ENCODE assay signal across 23 mouse cellular contexts in genomic region chr5:73712852-73713251, GRCm38 (mm10).
A peak's percentile ranks its signal among the peaks of the same experiment; 100 is the strongest.
DNase-seq lines count a peak whose midpoint lies in the region; ATAC-seq lines count a peak whose summit lies in the region.
"Had no signal": no experiment of that assay in that cellular context is flagged by ENCODE, and none has a peak within 500 bp of the region (broad histone marks: within the 10 kb centered on the region; RNA-seq: fewer than 3 reads in every experiment).

No protein-coding gene starts in this region.

- H3K4me1 ChIP-seq in embryonic facial prominence, embryonic 14.5 days (ENCODE audit: control insufficient read depth, insufficient read depth, low read length), result no peaks in the 10 kb centered on the region
- H3K4me1 ChIP-seq in embryonic facial prominence, embryonic 10.5 days, result 0 out of 2 replicates have a peak, but pooled peaks cover 9% of the 10 kb centered on the region
- H3K4me1 ChIP-seq in heart, embryonic 12.5 days (replicated peaks), result no peaks in the 10 kb centered on the region
- 0 out of 2 replicates have a peak, but pooled peaks cover 3% of the 10 kb centered on the region for H3K4me1 ChIP-seq in lung, embryonic 16.5 days (replicated peaks; ENCODE audit: control insufficient read depth, insufficient read depth, low read length)
- no peaks in the 10 kb centered on the region for H3K4me1 ChIP-seq in intestine, embryonic 15.5 days (replicated peaks)
- H3K4me1 ChIP-seq: forebrain, embryonic 15.5 days; heart, embryonic 15.5 days; liver, embryonic 15.5 days had no signal

- no peaks in the 10 kb centered on the region for H3K27me3 ChIP-seq in embryonic facial prominence, embryonic 14.5 days (replicated peaks; ENCODE audit: control insufficient read depth, insufficient read depth, low read length)
- H3K27me3 ChIP-seq in embryonic facial prominence, embryonic 10.5 days (replicated peaks; ENCODE audit: low read depth, poor library complexity, severe bottlenecking), result no peaks in the 10 kb centered on the region
- peaks cover 6% of the 10 kb centered on the region; the same call in 1 of the 2 replicates for H3K27me3 ChIP-seq in heart, embryonic 12.5 days (replicated peaks)
- peaks cover 3% of the 10 kb centered on the region; the same call in 1 of the 2 replicates for H3K27me3 ChIP-seq in lung, embryonic 16.5 days (ENCODE audit: control insufficient read depth, insufficient read depth, low read depth, low read length)
- H3K27me3 ChIP-seq in intestine, embryonic 15.5 days (replicated peaks), result no peaks in the 10 kb centered on the region
- H3K27me3 ChIP-seq: forebrain, embryonic 15.5 days; heart, embryonic 15.5 days; liver, embryonic 15.5 days had no signal

- H3K4me2 ChIP-seq in embryonic facial prominence, embryonic 14.5 days (ENCODE audit: low read depth, low read length), result no peak overlapping the region
- H3K4me2 ChIP-seq in heart, embryonic 12.5 days, result no peak overlapping the region
- H3K4me2 ChIP-seq in lung, embryonic 16.5 days (ENCODE audit: low read depth, low read length), result no peak overlapping the region
- H3K4me2 ChIP-seq in intestine, embryonic 15.5 days (replicated peaks), result no peak overlapping the region
- H3K4me2 ChIP-seq: forebrain, embryonic 15.5 days; heart, embryonic 15.5 days; hindbrain, embryonic 14.5 days; liver, embryonic 15.5 days; midbrain, embryonic 11.5 days had no signal

- H3K9ac ChIP-seq in embryonic facial prominence, embryonic 14.5 days (ENCODE audit: low read depth, low read length), result no peak overlapping the region
- no peak overlapping the region for H3K9ac ChIP-seq in heart, embryonic 12.5 days
- H3K9ac ChIP-seq in lung, embryonic 16.5 days (ENCODE audit: low read length), result no peak overlapping the region
- H3K9ac ChIP-seq in intestine, embryonic 15.5 days, result no peak overlapping the region
- H3K9ac ChIP-seq: forebrain, embryonic 15.5 days; heart, embryonic 15.5 days; hindbrain, embryonic 14.5 days; liver, embryonic 15.5 days had no signal

- peak; percentile 56 for DNase-seq in embryonic facial prominence, embryonic 14.5 days (ENCODE audit: low spot score)
- no peak for DNase-seq in embryonic facial prominence, embryonic 10.5 days (ENCODE audit: low spot score)
- DNase-seq in heart, postnatal 10 days, result peak; percentile 54 to 56
- peak; percentile 51 to 75 for DNase-seq in lung, postnatal 4 days
- DNase-seq in thymus, adult 18-20 months, result no peak
- DNase-seq: adrenal gland, postnatal 36 days; cerebellum, adult 9-10 months; heart, postnatal 4 days; kidney, adult 8-10 months; kidney, postnatal 14 days; liver; right cerebral cortex, postnatal 4 days; thymus, adult 2 months had no signal

- intact Hi-C loops in heart, postnatal 10 days (cut with DNase I), result no loop called here

- H3K27ac ChIP-seq in embryonic facial prominence, embryonic 14.5 days (replicated peaks; ENCODE audit: low read depth, low read length), result no peak overlapping the region
- no peak overlapping the region for H3K27ac ChIP-seq in embryonic facial prominence, embryonic 10.5 days (replicated peaks)
- H3K27ac ChIP-seq in heart, embryonic 12.5 days (ENCODE audit: poor library complexity, severe bottlenecking), result no peak overlapping the region
- H3K27ac ChIP-seq in lung, embryonic 16.5 days (ENCODE audit: low read length), result no peak overlapping the region
- no peak overlapping the region for H3K27ac ChIP-seq in intestine, embryonic 15.5 days
- H3K27ac ChIP-seq: forebrain, embryonic 15.5 days; heart, adult 2 months; heart, embryonic 15.5 days; hindbrain, embryonic 14.5 days; liver, embryonic 15.5 days had no signal

- WGBS in embryonic facial prominence, embryonic 14.5 days, result 40% methylated on average over 7 of the region's 7 CpGs
- 69% methylated on average over 7 of the region's 7 CpGs for WGBS in embryonic facial prominence, embryonic 10.5 days
- 72% methylated on average over 7 of the region's 7 CpGs for WGBS in heart, embryonic 12.5 days
- 14% methylated on average over 7 of the region's 7 CpGs for WGBS in lung, embryonic 16.5 days
- 67% methylated on average over 7 of the region's 7 CpGs for WGBS in intestine, embryonic 15.5 days

- H3K36me3 ChIP-seq in embryonic facial prominence, embryonic 14.5 days (ENCODE audit: control insufficient read depth, insufficient read depth, low read length), result no peaks in the 10 kb centered on the region
- no peaks in the 10 kb centered on the region for H3K36me3 ChIP-seq in embryonic facial prominence, embryonic 10.5 days (replicated peaks)
- no peaks in the 10 kb centered on the region for H3K36me3 ChIP-seq in heart, embryonic 12.5 days
- H3K36me3 ChIP-seq in lung, embryonic 16.5 days (ENCODE audit: control insufficient read depth, insufficient read depth, low read length), result no peaks in the 10 kb centered on the region
- H3K36me3 ChIP-seq in intestine, embryonic 15.5 days, result no peaks in the 10 kb centered on the region
- H3K36me3 ChIP-seq: forebrain, embryonic 15.5 days; heart, embryonic 15.5 days; liver, embryonic 15.5 days had no signal

- no peaks in the 10 kb centered on the region for H3K9me3 ChIP-seq in embryonic facial prominence, embryonic 14.5 days (ENCODE audit: control insufficient read depth, low read length)
- no peaks in the 10 kb centered on the region for H3K9me3 ChIP-seq in embryonic facial prominence, embryonic 10.5 days
- no peaks in the 10 kb centered on the region for H3K9me3 ChIP-seq in heart, embryonic 12.5 days (replicated peaks)
- H3K9me3 ChIP-seq in lung, embryonic 16.5 days (ENCODE audit: control insufficient read depth, low read length), result no peaks in the 10 kb centered on the region
- no peaks in the 10 kb centered on the region for H3K9me3 ChIP-seq in intestine, embryonic 15.5 days
- H3K9me3 ChIP-seq: forebrain, embryonic 15.5 days; heart, embryonic 15.5 days; liver, embryonic 15.5 days had no signal

- H3K4me3 ChIP-seq in embryonic facial prominence, embryonic 14.5 days (ENCODE audit: low read depth, low read length), result no peak overlapping the region
- no peak overlapping the region for H3K4me3 ChIP-seq in embryonic facial prominence, embryonic 10.5 days
- H3K4me3 ChIP-seq in heart, embryonic 12.5 days, result no peak overlapping the region
- no peak overlapping the region for H3K4me3 ChIP-seq in lung, embryonic 16.5 days (ENCODE audit: low read length)
- H3K4me3 ChIP-seq in intestine, embryonic 15.5 days (replicated peaks), result no peak overlapping the region
- H3K4me3 ChIP-seq: forebrain, embryonic 15.5 days; heart, adult 2 months; heart, embryonic 15.5 days; liver, embryonic 15.5 days had no signal

- ATAC-seq in embryonic facial prominence, embryonic 14.5 days (ENCODE audit: low read depth), result no peak
- no peak for ATAC-seq in heart, embryonic 12.5 days (ENCODE audit: insufficient number of reproducible peaks, low FRiP score)
- peak; percentile 92 for ATAC-seq in lung, embryonic 16.5 days (ENCODE audit: low read depth)
- ATAC-seq in intestine, embryonic 15.5 days, result no peak
- ATAC-seq: forebrain, embryonic 15.5 days; inflammation-experienced regulatory T-cells, adult 6 months had no signal

Comparison
In these comparisons a context has a peak if more than half of its experiments do, and no peak if none do; other contexts are left out.
1. DNase-seq: peak in embryonic facial prominence, embryonic 14.5 days (single experiment), heart, postnatal 10 days (2 of 2) and lung, postnatal 4 days (2 of 2); none in embryonic facial prominence, embryonic 10.5 days (single experiment) and thymus, adult 18-20 months (0 of 2).